Mouse (Mus musculus): Measurements from ENCODE around the gene Emc1.
"Not testable (repeated sequence)": the region's sequence is repeated elsewhere in the genome, so short reads cannot be mapped to it uniquely, and the experiment has no call there.

Gene Emc1

GRCm38 (mm10) chr4:139357211-139357610 lies 4.8 kb downstream of the Emc1 start:
- no peak for DNase-seq (ENCODE audit: low spot score in 2 of 2)

DNA sequence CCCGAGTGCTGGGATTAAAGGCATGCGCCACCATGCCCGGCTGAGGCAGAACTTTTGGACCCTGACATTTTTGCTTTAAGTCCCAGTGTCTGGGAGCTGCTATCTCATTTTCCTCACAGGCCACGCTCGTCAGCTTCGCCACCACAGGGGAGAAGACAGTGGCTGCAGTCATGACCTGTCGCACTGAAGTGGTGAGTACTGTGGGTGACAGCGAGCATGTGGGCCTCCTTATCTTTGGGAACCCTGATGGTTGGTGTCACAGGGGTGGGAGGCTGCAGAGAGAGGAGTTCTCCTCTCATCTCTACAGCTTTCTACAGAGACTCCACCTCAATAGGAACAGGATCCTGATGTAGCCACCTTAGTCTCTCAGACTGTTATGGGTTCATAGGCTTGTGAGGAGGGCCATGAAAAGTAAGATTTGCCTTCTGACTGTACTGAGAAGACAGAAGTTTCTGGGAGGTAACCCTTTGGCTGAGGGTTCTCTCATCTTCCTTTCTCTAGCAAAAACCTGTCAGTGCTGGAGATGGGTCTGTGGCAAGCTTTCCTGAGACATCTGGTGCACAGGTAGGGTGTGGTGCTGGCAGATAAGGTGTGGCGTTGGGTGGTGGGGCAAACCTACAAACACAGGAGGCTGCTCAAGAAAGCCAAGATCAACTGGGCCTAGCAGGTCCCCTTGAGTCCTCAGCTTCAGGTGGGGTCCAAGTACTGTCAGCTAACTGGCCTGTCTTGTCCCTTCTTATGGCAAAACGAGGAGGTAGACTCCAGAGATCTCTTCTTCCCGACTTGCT lies 8.6 kb downstream of the Emc1 start:
- no peak for DNase-seq (ENCODE audit: low spot score in 2 of 2)

- no peak for DNase-seq (ENCODE audit: low spot score in 2 of 2)
Observed at GRCm38 (mm10) chr4:139367336-139367735, 14.9 kb downstream of the Emc1 start.

- no peak for DNase-seq (ENCODE audit: low spot score in 2 of 2)
Observed at GRCm38 (mm10) chr4:139368038-139368437, 15.7 kb downstream of the Emc1 start.

GRCm38 (mm10) chr4:139373130-139373529 lies 20.7 kb downstream of the Emc1 start:
- DNase-seq (ENCODE audit: low spot score in 2 of 2), result no peak

DNA sequence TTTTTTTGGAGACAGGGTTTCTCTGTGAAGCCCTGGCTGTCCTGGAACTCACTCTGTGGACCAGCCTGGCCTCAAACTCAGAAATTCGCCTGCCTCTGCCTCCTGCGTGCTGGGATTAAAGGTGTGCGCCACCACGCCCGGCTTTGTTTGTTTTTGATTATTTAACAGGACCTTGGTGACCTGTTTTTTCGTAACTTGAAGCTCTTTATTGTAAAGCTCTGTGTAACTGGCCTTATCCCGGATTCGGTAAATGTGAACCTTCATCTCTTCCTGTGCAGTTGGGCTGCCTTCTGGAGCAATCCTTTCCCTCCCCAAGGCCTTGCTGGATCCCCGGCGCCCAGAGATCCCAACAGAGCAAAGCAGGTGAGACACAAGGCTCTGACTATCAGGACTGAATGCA lies 21.1 kb downstream of the Emc1 start:
- DNase-seq (ENCODE audit: low spot score in 2 of 2), result no peak

DNA sequence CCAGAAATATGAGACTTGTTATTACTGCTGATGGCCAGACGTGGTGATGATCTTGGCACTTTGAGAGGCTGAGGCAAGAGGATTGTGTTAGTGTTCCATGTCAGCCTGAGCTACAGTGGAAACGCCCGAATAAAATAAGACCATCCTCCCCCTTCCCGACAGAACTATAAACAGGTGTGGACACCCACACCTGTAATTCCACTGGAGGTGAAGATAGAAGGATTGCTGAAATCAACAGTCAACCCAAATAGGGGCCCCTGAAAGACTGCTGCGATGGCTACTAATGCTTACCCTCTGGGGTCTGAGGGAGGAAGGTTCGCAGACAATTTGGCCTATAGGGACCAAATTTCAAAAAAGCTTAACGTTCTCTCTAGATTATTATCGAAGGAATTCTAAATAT lies 27.3 kb downstream of the Emc1 start:
- DNase-seq (ENCODE audit: low spot score in 2 of 2), result peak in 1 of 2 experiments; percentile 14

DNA sequence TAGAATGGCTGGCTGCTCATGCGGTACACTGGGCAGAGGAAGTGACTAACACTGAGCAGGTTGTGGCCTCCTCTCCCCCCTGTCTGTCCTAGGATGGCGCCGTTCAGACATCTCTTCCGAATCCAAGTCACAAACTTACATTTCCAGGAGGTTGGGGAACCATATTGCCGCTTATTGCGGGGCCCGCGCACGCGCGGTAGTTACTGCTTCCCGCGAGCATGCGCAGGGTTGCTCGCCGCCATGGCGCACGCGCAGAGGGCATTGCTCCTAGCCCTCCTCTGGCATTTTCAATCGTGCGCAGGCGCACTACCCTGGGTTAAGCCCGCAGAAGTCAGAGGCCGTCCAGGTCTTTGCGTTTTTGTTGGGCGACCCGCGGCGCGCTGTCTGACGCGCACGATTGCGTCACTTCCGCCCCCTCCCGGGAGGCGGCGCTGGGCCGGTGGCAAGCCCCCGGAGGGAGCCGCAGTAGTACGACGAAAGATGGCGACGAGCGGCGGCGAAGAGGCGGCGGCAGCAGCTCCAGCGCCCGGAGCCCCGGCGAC lies 27.9 kb downstream of the Emc1 start:
- DNase-seq (ENCODE audit: low spot score in 2 of 2), result peak; percentile 99 to 100

- DNase-seq (ENCODE audit: low spot score in 2 of 2), result peak in 1 of 2 experiments; percentile 62
Observed at GRCm38 (mm10) chr4:139380775-139381451, 28.5 kb downstream of the Emc1 start.

- no peak for DNase-seq (ENCODE audit: low spot score in 2 of 2)
Observed at GRCm38 (mm10) chr4:139381452-139381845, 29.1 kb downstream of the Emc1 start.

DNA sequence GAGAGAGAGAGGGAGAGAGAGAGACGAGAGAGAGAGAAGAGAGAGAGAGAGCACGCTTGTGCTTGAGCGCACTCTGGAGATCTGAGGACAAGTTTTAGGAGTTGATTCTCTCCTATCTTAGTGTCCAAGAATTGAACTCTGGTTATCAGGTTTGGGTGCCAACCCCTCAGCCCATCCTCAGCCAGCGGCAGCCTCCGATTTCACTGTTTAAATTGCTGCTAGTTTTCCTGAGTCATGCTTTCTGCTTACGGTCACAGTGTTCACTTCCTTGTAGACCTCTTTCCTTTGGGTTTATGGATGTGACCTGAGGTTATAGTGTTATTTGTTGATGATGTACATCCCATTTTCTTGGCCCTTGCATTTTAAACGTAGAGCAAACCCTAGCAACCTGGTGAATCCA lies 29.8 kb downstream of the Emc1 start:
- no peak for DNase-seq (ENCODE audit: low spot score in 2 of 2)

DNA sequence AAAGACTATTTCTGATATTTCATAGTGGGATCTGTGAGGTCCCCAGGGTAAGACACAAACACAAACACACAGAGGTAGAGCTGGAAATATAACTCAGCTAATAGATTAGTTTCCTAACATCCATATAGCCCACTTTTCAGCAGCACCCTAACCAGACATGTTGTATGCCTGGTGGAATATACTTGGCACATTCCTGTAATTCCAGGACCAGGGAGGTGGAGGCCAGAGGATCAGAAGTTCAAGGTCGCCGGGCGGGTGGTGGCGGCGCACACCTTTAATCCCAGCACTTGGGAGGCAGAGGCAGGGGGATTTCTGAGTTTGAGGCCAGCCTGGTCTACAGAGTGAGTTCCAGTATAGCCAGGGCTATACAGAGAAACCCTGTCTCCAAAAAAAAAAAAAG lies 33.5 kb downstream of the Emc1 start:
- DNase-seq (ENCODE audit: low spot score in 2 of 2), result not testable (repeated sequence)

DNA sequence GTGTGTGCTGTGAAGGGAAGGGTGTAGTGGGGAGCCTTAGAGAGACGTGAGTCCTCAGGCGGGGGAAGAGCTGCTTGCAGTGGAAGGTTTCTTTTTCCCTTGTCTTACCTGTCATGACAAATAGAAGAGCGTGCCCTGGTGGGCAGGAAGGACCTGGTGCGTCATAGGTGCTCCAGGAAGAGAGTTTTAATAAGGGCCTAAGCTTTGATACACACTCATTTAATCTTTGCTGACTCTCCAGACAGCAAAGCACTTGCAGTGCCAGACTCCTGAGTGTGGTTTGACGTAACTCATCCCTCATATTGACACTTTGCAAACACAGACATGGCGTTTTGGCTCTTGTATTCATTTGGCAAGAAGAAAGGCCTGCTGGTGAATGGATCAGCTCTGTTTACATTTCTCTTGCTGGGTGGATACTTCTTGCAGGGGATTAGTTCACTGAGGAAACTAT lies 34.5 kb downstream of the Emc1 start:
- no peak for DNase-seq (ENCODE audit: low spot score in 2 of 2)

DNA sequence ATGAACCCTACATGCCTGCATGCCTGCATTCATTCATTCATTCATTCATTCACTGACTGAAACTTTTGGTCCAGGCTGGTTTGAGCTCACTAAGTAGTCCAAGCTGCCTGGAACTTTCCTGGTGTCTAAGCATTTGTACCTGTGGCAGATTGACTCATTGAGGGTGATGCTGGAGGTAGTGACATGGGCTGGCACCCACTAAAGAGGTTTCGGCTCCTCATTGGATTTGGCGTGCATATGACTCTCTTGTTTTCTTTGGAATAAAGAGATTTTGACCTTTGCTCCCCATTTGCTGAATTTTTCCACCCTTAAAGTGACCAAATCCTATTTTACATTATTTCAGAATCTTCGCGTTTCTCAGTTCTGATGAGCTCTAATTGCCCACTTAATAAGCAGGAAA lies 37.2 kb downstream of the Emc1 start:
- DNase-seq (ENCODE audit: low spot score in 2 of 2), result no peak

DNA sequence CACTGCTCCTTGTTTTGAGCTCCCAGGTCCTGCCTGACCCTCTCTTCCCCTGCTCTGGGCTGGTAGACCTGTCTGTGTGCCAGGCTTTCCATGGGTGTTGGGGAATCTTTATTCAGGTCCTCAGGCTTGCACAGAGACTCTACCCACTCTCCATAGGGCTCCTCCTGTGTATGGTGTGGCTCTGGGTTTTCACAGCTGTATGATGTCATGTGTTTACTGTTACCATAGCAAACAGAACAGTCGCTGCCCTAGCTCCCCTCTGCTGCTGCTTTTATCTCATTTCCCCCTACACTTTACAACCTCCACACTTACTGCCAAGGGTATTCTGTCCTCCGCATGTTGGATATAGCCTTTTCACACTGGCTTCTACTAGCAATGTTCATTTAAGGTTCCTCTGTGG lies 43.0 kb downstream of the Emc1 start:
- no peak for DNase-seq (ENCODE audit: low spot score in 2 of 2)

DNA sequence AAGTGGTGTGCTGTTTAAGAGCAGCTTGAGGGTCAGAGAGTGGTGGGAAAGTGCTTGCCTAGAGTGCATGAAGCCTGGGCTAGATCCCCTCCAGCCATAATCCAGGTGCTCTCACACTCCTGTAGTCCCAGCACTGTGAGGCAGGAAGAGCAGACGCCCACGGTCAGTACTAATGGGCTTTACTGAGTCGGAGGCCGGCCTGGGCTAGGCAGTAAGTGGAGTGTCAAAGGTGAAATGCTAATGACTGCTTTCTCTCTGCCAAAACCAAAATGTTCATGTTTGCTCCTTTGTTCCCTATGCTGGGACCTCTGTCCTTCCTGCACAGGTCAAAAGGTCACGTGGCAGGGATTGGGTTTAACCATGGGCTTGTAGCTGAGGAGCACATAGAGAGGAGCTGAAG lies 48.1 kb downstream of the Emc1 start:
- DNase-seq (ENCODE audit: low spot score in 2 of 2), result no peak

- DNase-seq (ENCODE audit: low spot score in 2 of 2), result no peak
Observed at GRCm38 (mm10) chr4:139403214-139403613, 50.8 kb downstream of the Emc1 start.

- no peak for DNase-seq (ENCODE audit: low spot score in 2 of 2)
Observed at GRCm38 (mm10) chr4:139411351-139411750, 59.0 kb downstream of the Emc1 start.

DNA sequence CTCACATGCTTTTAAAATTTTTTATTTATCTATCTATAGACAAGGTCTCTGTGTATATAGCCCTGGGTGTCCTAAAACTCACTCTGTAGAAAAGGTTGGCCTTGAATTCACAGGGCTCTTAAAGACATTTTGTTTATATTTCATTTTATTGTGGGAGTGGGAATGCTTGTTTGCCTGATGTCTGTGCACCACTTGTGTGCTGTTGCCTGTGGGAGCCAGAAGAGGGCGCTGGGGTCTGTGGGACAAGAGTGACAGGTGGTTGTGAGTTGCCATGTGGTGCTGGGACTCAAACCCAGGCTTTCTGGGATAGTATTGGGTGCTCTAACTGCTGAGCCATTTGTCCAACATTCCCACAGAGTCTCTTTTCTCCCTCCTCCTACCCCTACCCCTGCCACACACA lies 65.5 kb downstream of the Emc1 start:
- no peak for DNase-seq (ENCODE audit: low spot score in 2 of 2)

DNA sequence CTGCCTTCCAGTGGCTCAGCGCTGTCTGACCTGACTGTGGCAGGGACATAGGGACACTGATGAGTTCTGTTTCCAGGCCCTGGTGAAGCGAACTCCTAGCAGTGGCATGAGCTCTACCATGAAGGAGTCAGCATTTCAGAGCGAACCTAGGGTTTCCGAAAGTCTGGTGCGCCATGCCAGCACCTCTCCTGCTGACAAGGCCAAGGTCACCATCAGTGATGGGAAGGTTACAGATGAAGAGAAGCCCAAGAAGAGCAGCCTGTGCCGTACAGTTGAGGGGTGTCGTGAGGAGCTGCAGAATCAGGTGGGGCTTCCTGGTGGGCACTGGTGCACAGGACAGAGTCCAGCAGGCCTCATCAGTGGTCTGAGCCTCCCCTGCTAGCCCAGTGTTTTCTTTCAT lies 69.2 kb downstream of the Emc1 start:
- no peak for DNase-seq (ENCODE audit: low spot score in 2 of 2)

GRCm38 (mm10) chr4:139422409-139422808 lies 70.0 kb downstream of the Emc1 start:
- no peak for DNase-seq (ENCODE audit: low spot score in 2 of 2)

GRCm38 (mm10) chr4:139423270-139423669 lies 70.9 kb downstream of the Emc1 start:
- no peak for DNase-seq (ENCODE audit: low spot score in 2 of 2)

Measured in spleen, postnatal 10 days (tissue).